Mouse (Mus musculus) limb, embryonic 12.5 days (tissue): Measurements from ENCODE around the gene Tsku. TPM values are rescaled to one million over a fixed set of nuclear protein-coding genes. Genes with fewer than 3 reads are reported as not detected.

ENCODE experiments used
- ATAC-seq: fragments of 200-750 bp; cut with Nextera tagmentation; 2 replicates; pipeline ENCODE4 v1.8.0; 2017; ENCODE audit warnings: low read depth, moderate TSS enrichment; ENCODE audit not compliant: insufficient number of reproducible peaks, insufficient read depth, low FRiP score, low TSS enrichment
- H3K27ac ChIP-seq: fragments of 300-500 bp; sonication (generic); 2 replicates; pipeline ENCODE4 v1.5.1; 2016; ENCODE audit warnings: mild to moderate bottlenecking, moderate library complexity
- H3K27me3 ChIP-seq: fragments of 300-500 bp; sonication (generic); 2 replicates; pipeline ENCODE4 v1.6.1; 2016; ENCODE audit warnings: mild to moderate bottlenecking, moderate library complexity
- H3K36me3 ChIP-seq: fragments of 300-500 bp; sonication (generic); 2 replicates; pipeline ENCODE4 v1.6.1; 2016; ENCODE audit warnings: mild to moderate bottlenecking, moderate library complexity
- H3K4me1 ChIP-seq: fragments of 300-500 bp; sonication (generic); replicated peaks from 2 replicates; pipeline ENCODE4 v1.6.1; 2016
- H3K4me2 ChIP-seq: fragments of 300-500 bp; sonication (generic); 2 replicates; pipeline ENCODE4 v1.6.1; 2016; ENCODE audit warnings: mild to moderate bottlenecking, moderate library complexity
- H3K4me3 ChIP-seq: fragments of 300-500 bp; sonication (generic); replicated peaks from 2 replicates; pipeline ENCODE4 v1.5.1; 2016; ENCODE audit warnings: mild to moderate bottlenecking
- H3K9ac ChIP-seq: fragments of 300-500 bp; sonication (generic); replicated peaks from 2 replicates; pipeline ENCODE4 v1.6.1; 2016; ENCODE audit warnings: mild to moderate bottlenecking, moderate library complexity
- H3K9me3 ChIP-seq: fragments of 300-500 bp; sonication (generic); 2 replicates; pipeline ENCODE4 v1.6.1; 2016; ENCODE audit warnings: mild to moderate bottlenecking, moderate library complexity
- WGBS: fragments of 180-500 bp; shearing (Covaris S2); methylation state at CpG from one replicate; pipeline ENCODE4 v1.1.7; 2016; 5-methylcytosine and 5-hydroxymethylcytosine counted together
- polyA plus RNA-seq: library from polyadenylated mRNA; unstranded; fragments of >200 nt; fragmentation: Nextera tagmentation; extraction: Ambion mirVana; gene quantifications from 2 replicates; pipeline ENCODE4 v1.2.1, GENCODE M21; 2016

Gene Tsku
- polyA plus RNA-seq, 1 experiment from 2014 or later = 16.7 TPM

DNA sequence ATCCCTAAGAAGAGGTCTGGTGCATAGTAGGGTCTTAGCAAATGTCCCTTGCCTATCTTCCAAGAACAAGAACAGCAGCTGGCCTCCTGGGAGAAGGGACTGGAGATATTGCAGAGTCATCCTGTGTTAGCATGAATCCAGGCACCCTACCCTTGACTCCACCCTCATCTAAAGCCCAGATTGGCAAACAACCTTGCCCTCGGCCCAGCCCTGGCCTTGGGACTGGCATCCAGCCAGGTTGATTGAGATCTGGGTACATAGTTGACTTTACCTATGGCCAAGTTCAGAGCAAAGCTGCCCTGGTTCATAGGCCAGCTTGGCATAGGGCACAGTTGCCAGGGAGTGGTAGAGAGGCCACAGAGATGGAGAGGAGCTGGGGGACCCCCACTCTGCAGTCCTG, 24.0 kb upstream of the Tsku start:
- Histone ChIP-seq H3K4me3 (no peak overlapping the region), H3K36me3 (no peaks in the 10 kb centered on the region), H3K27ac (no peak overlapping the region), H3K9ac (no peak overlapping the region), H3K27me3 (no peaks in the 10 kb centered on the region), H3K4me2 (no peak overlapping the region), H3K4me1 (peaks cover 12% of the 10 kb centered on the region), H3K9me3 (no peaks in the 10 kb centered on the region)
- no peak for ATAC-seq
- WGBS = 96% methylated on average over 1 of the region's 1 CpGs

DNA sequence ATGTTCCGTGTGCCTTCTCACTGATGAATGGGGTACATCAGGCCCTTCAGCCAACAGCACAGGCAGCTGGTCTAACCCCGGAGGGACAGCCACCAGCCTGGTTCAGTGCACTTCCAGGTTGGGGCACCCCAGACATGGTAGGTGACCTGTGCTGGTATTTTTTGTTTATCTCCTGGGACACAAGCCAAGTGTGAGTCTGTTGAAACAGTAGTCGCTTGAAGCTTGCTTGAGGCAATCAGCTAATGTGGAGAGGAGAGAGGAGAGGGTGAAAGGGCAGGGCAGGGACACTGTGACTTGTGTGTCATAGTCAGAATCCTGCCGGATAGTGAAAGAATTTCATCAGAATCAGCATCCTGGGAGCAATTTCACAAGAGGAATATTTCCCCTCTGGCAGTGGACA, 22.2 kb upstream of the Tsku start:
- WGBS = 70% methylated on average over 4 of the region's 4 CpGs
- H3K4me3 ChIP-seq = no peak overlapping the region

DNA sequence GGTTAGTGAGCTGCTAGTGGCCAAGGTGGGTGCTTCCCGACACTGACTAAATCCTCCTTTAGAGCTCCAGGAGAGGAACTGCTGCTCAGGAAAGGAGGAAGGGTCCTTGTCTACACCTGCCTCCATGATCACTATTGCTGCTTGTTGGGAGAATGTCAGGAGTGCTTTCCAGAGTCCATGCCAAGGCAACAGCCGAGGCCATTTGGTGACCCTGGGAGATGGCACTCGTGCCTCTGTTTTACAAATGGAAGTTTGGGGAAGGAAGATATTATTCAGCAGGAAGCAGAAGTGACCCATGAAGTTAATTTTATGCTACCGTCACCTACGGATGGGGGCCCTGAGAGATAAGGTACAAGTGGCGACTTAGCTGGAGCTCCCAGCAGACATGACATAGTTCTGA, 21.7 kb upstream of the Tsku start:
- H3K4me1 ChIP-seq = peaks cover 17% of the 10 kb centered on the region
- H3K36me3 ChIP-seq = no peaks in the 10 kb centered on the region
- H3K27ac ChIP-seq = no peak overlapping the region
- ATAC-seq = no peak
- no peaks in the 10 kb centered on the region for H3K9me3 ChIP-seq
- H3K27me3 ChIP-seq = no peaks in the 10 kb centered on the region
- WGBS = 89% methylated on average over 6 of the region's 6 CpGs
- H3K4me2 ChIP-seq = no peak overlapping the region
- no peak overlapping the region for H3K9ac ChIP-seq
- no peak overlapping the region for H3K4me3 ChIP-seq

More for the DNA sequence above, 22.2 kb upstream of the Tsku start:
- Histone ChIP-seq H3K9ac (no peak overlapping the region), H3K27ac (no peak overlapping the region), H3K4me1 (peaks cover 13% of the 10 kb centered on the region), H3K9me3 (no peaks in the 10 kb centered on the region), H3K27me3 (no peaks in the 10 kb centered on the region), H3K36me3 (no peaks in the 10 kb centered on the region), H3K4me2 (no peak overlapping the region)
- no peak for ATAC-seq

DNA sequence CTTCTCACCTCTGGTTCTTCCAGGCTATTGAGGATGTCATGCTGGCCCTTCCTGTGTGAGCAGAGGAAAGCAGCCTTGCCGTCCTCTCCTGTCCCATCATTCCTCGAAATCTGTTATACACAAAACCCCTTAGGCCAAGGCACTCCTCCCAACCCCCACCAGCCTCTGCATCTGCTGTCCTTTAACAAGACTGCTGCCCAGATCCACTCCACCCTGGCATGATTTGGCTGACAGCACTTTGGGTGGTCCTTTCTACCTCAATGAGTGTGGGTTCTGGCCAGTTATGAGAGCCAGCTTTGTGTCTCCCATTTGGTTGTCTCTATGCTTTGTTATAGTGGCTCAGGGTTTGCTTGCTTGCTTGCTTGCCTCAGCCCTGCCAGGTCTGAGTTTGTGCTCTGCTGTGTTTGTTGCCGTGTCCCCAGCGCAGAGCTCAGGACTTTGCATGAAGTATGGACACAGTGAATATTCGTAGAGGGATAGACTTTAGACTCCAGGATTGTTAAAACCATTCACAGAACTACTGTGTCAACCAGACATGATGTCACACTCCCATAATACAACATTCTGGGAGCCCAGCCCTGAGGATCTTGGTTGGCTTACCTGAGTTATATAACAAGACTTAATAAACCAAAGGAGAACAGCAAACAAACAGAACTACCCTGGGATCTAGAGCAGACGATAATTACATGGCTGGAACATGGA, 19.2 kb upstream of the Tsku start:
- H3K36me3 ChIP-seq = no peaks in the 10 kb centered on the region
- H3K4me2 ChIP-seq = no peak overlapping the region
- H3K27ac ChIP-seq = no peak overlapping the region
- no peak overlapping the region for H3K4me3 ChIP-seq
- H3K9ac ChIP-seq = no peak overlapping the region
- ATAC-seq = no peak
- no peaks in the 10 kb centered on the region for H3K27me3 ChIP-seq
- 65% methylated on average over 6 of the region's 6 CpGs for WGBS
- peaks cover 17% of the 10 kb centered on the region for H3K4me1 ChIP-seq
- H3K9me3 ChIP-seq = no peaks in the 10 kb centered on the region

DNA sequence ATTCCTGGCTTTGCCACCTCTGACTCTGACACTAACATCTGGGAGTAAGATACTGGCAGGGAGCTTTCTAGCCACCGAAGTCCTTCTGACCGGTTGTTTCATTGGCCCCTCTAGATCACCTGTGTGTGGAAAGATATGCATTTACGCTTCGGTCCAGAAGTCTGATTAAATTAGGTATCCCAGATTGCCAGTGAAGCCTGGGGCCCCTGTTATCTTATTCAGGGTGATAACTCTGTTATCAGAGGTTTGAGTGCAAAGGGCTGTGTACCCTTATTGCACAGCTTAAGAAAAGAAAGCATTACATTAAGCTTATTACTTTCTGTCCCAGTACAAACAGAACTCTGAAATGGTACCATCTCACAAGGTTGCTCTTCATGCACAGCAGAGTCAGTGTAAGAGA, 18.1 kb upstream of the Tsku start:
- no peak overlapping the region for H3K4me3 ChIP-seq
- no peak overlapping the region for H3K27ac ChIP-seq

DNA sequence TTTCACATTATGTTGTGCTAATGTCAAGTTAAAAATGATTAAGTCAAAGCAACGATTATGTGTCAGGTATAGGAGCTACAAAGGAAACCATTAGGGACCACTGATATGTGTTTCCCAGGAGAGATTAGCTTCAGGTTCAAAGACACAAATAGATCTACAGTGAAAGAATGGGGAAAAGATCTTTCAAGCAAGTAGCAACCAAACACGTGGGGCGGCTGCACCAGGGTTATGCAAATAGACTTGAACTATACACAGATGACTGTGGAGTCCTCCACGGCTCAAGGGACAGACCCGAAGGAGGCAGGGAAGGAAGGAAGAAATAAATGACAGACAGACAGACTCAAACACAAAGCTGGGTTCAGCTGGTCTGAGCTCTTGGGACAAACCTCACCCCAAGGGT, 16.1 kb upstream of the Tsku start:
- Histone ChIP-seq H3K9ac (no peak overlapping the region), H3K27ac (no peak overlapping the region), H3K4me1 (peaks cover 11% of the 10 kb centered on the region; the same call in 1 of the 2 replicates), H3K36me3 (no peaks in the 10 kb centered on the region), H3K4me3 (no peak overlapping the region), H3K9me3 (no peaks in the 10 kb centered on the region), H3K27me3 (no peaks in the 10 kb centered on the region), H3K4me2 (no peak overlapping the region)
- ATAC-seq = no peak
- WGBS = 69% methylated on average over 5 of the region's 5 CpGs

More for the DNA sequence above, 18.1 kb upstream of the Tsku start:
- Histone ChIP-seq H3K27me3 (no peaks in the 10 kb centered on the region), H3K36me3 (no peaks in the 10 kb centered on the region), H3K9me3 (no peaks in the 10 kb centered on the region), H3K9ac (no peak overlapping the region), H3K4me2 (no peak overlapping the region), H3K4me1 (peaks cover 14% of the 10 kb centered on the region)
- WGBS = 89% methylated on average over 4 of the region's 4 CpGs
- ATAC-seq = no peak

DNA sequence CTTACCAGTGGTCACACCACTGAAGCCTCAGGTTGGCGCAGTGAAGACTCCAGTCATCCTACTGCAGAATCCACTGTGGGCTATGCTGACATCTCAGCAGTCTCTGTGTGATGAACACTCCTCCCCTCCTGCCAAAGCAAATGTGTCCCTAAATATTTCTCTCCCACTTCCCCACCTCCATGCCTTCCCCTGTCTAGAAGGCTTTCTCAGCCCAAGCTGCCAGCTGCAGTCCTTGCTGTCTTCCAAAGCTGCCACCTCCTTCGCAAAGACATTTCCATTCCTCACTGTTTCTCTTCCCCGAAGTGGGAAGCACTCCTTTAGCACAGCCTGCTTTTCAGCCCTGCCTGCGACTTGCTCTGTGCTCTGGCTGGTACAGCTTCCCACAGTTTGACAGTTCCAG, 10.0 kb upstream of the Tsku start:
- no peaks in the 10 kb centered on the region for H3K9me3 ChIP-seq
- no peak overlapping the region for H3K4me3 ChIP-seq
- no peak overlapping the region for H3K27ac ChIP-seq
- no peak overlapping the region for H3K9ac ChIP-seq
- H3K4me2 ChIP-seq = no peak overlapping the region
- H3K36me3 ChIP-seq = no peaks in the 10 kb centered on the region
- H3K27me3 ChIP-seq = no peaks in the 10 kb centered on the region
- ATAC-seq = no peak
- H3K4me1 ChIP-seq = 0 out of 2 replicates have a peak, but pooled peaks cover 13% of the 10 kb centered on the region
- 42% methylated on average over 4 of the region's 4 CpGs for WGBS

DNA sequence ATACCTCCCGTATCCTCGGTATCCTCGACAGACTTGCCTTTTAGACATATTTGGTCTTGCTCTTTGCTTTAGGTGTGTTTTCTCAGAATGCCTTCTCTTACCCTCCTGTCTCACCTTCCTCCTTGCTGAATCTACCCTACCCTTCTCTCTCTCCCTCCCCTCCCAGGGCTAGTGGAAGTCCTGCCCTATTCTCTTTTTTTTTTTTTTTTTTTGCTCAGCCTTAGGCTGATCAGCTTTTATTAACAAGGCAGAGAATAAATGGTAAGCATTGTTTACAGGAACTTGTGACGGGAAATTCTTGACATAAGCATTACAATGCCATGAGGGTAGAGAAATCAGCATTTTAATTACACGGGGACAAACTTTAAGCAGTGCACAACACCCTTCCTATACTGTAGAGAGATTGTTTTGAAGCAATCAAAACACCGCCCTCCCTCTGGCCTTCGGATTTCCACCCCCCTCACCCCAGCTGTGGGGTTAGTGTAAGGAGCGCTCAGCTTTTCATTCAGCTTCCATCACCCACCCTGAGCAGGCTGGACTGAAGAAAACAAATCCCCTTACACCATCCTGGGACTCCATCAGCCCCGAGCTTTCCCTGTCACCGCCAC, 8.7 kb upstream of the Tsku start:
- Histone ChIP-seq H3K4me1 (0 out of 2 replicates have a peak, but pooled peaks cover 13% of the 10 kb centered on the region), H3K27ac (no peak overlapping the region), H3K9me3 (no peaks in the 10 kb centered on the region), H3K4me2 (no peak overlapping the region), H3K27me3 (no peaks in the 10 kb centered on the region), H3K4me3 (no peak overlapping the region), H3K9ac (no peak overlapping the region), H3K36me3 (no peaks in the 10 kb centered on the region)
- WGBS = 67% methylated on average over 10 of the region's 10 CpGs
- ATAC-seq = no peak

DNA sequence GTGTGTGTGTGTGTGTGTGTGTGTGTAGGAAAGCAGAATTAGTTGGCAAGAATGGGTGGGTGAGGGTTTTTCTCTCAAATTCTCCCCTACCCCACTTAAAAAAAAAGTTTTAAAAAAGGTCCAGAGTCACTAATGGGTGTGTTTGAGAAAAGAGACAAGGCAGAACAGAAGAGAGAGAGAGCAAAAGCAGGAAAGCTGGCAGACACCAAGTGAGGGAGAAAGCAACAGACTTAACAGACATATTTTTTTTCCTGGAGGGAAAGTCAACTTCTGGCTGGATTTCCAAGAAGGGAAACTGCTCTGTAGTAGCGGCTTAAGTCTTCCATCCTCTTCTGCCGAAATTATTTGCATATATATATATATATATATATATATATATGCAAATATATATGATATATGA, 534 bp upstream of the Tsku start:
- Histone ChIP-seq H3K4me2 (peak overlapping the region; percentile 74), H3K4me3 (peak overlapping the region; percentile 77), H3K9me3 (no peaks in the 10 kb centered on the region), H3K4me1 (peaks cover 43% of the 10 kb centered on the region), H3K27me3 (no peaks in the 10 kb centered on the region), H3K27ac (peak overlapping the region; percentile 76), H3K36me3 (peaks cover 4% of the 10 kb centered on the region; the same call in 1 of the 2 replicates), H3K9ac (peak overlapping the region; percentile 83; the same call in 1 of the 2 replicates)
- no peak for ATAC-seq
- WGBS = 12% methylated on average over 2 of the region's 2 CpGs

DNA sequence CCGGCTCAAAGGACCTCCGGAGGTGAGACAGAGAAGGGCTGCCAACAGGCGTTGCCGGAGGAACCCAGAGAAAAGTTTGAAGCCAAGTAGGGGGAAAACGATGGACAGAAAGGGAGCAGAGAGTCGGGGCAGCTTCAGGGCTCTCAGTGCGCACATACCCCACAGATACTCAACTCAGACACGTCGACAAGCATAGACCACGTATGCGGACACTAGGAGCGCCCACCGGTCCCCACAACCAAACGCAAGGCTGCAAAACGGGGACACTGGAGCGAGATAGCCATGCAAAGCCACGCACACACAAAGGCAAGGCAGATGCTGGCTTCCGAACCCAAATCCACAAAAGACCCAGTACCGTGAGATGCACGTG, 522 bp downstream of the Tsku start:
- WGBS = under 1% methylated on average over 20 of the region's 20 CpGs
- H3K9me3 ChIP-seq = no peaks in the 10 kb centered on the region
- 0 out of 2 replicates have a peak, but pooled peaks have one; percentile 4 for ATAC-seq

DNA sequence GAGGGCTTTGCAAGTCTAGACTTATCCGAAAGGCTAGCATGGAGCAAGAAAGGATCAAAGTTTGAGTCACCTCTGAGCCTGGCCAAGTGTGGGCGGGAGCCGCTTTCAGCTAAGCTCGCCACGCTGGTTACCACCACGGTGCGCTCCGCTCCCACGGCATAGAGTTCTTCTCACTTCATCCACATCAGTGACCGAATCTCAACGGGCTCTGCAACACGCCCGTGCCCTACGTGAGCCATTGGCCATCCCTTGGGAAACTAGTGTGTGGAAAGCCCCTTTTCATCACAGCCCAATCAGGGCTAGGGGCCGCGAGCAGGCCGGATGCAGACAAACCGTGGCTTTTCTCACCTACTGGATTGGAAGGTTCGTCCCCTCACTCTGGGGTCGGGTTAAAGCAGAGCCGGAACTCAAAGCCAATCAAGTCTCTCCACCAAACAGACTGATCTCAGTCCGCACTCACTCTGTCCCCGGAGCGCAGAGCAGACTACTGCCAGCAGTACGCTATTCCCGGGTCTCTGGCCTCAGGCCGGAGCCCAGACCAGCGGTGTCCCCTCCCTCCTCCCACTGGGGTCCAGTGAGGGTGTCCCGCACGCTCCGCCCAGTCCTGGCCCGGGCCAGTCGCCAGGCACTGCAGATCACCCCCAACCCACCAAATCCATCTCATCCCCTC, 1.0 kb downstream of the Tsku start:
- Histone ChIP-seq H3K9ac (peak overlapping the region; percentile 83), H3K4me1 (peaks cover 58% of the 10 kb centered on the region), H3K27ac (peak overlapping the region; percentile 95), H3K9me3 (no peaks in the 10 kb centered on the region), H3K4me2 (peak overlapping the region; percentile 74), H3K27me3 (no peaks in the 10 kb centered on the region), H3K36me3 (peaks cover 4% of the 10 kb centered on the region; the same call in 1 of the 2 replicates), H3K4me3 (peak overlapping the region; percentile 77)
- ATAC-seq = peak; percentile 62
- WGBS = under 1% methylated on average over 33 of the region's 33 CpGs

More for the DNA sequence above, 522 bp downstream of the Tsku start:
- H3K27me3 ChIP-seq = no peaks in the 10 kb centered on the region
- peak overlapping the region; percentile 74 for H3K4me2 ChIP-seq
- peak overlapping the region; percentile 83 for H3K9ac ChIP-seq
- H3K27ac ChIP-seq = peak overlapping the region; percentile 95
- H3K4me1 ChIP-seq = peaks cover 53% of the 10 kb centered on the region
- peak overlapping the region; percentile 77 for H3K4me3 ChIP-seq
- H3K36me3 ChIP-seq = peaks cover 4% of the 10 kb centered on the region; the same call in 1 of the 2 replicates
